Mouse (Mus musculus): ENCODE measurements around the gene Osbpl10.
A peak's percentile ranks its signal among the peaks of the same experiment; 100 is the strongest.
"Not testable (repeated sequence)": the region's sequence is repeated elsewhere in the genome, so short reads cannot be mapped to it uniquely, and the experiment has no call there.

Gene Osbpl10

DNA sequence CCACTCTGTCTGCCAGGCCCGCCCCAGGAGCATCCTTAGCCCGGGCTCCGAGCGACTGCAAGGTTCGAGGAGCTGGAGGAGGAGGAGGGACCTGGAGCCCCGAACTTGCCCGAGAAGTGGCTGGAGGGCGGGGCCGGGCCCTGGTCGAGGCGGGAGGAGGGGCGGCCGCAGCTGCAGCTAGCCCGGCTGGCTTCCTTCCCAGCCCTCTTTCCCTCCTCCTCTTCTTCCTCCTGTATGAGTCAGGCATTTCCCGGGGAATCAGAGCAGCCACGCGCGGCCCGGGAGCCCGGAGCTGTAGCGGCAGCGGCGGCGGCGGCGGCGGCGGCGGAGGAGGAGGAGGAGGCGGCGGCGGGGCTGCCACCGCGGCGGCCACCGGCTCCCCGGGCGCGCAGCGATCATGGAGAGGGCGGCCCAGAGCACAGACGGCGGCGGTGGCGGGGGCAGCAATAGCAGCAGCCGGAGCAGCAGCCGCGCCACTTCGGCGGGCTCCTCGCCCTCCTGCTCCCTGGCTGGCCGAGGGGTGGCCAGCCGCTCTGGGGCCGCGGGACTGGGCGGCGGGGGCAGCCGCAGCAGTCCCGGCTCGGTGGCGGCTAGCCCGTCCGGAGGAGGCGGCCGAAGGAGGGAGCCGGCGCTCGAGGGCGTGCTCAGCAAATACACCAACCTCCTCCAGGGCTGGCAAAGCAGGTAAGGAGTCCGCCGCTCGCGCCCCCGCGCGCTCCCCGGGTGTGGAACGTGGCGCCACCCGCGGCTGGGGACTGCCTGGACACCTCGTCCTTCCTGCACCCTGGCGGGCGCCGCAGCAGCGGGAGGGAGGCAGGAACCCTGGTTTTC lies at the start of gene Osbpl10:
Gene Osbpl10, plus strand, starts transcription at position 289 of the 831 bp plus-strand sequence.
- no peak for DNase-seq (ENCODE audit: low read depth, low spot score)

DNA sequence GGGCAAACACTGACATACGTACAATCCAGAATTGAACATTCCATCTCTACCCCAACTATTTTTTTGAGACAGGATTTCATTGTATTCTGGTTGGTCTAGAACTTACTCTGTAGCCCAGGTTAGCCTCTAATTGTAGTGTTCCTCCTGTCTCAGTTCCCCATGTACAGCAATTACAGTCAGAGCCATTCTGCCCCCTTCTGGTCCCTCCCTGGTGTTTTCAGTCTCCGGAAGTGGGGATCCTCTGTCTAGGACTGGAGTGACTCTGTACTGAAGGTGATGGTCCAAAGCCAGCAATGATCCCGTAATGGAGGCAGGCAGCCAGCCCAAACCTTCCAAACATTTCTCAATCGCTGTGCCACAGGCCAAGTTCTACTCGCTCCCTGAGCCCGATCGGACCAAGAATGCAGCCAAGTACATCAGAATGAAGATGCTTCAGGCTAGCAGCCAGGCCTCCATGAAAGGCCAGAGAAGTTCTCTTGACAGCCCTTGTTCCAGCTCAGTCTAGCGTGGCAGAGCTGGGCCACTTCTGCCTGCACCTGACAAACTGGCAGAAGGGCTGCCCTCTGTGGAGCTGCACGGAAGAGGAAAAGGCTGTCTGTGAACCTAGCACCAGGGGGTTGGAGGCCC lies 47.8 kb upstream of the Osbpl10 start:
- no peak for DNase-seq (ENCODE audit: low read depth, low spot score)

- no peak for DNase-seq (ENCODE audit: low read depth, low spot score)
These were observed 45.8 kb upstream of the Osbpl10 start for GRCm38 (mm10) chr9:114932607-114933006.

- no peak for DNase-seq (ENCODE audit: low read depth, low spot score)
These were observed 45.2 kb upstream of the Osbpl10 start for GRCm38 (mm10) chr9:114933037-114933722.

GRCm38 (mm10) chr9:114933723-114934171 lies 44.6 kb upstream of the Osbpl10 start, which contains the start of gene Gpd1l:
Gene Gpd1l, minus strand, starts transcription at chr9:114933987.
- DNase-seq (ENCODE audit: low read depth, low spot score), result peak; percentile 49

GRCm38 (mm10) chr9:114934231-114934630 lies 44.1 kb upstream of the Osbpl10 start:
- DNase-seq (ENCODE audit: low read depth, low spot score), result no peak

- DNase-seq (ENCODE audit: low read depth, low spot score), result no peak
These were observed 43.0 kb upstream of the Osbpl10 start for GRCm38 (mm10) chr9:114935321-114935720.

- DNase-seq (ENCODE audit: low read depth, low spot score), result no peak
These were observed 41.7 kb upstream of the Osbpl10 start for GRCm38 (mm10) chr9:114936687-114937086.

DNA sequence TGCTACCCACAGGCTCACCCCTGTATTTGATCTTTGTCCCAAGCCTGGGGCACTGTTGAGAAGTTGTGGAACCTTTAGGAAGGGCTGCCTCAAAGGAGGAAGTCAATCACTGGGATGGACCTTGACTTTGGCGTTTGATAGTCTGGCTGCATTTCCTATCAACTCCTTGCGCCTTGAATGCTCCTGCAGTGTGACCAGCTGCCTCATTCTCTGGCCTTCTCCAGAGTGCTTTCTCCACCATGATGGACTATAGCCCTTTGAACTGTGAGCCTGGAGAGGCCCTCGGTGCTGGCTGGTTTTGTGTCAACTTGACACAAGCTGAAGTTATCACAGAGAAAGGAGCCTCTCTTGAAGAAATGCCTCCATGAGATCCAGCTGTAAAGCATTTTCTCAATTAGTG lies 33.7 kb upstream of the Osbpl10 start:
- DNase-seq (ENCODE audit: low read depth, low spot score), result no peak

- DNase-seq (ENCODE audit: low read depth, low spot score), result no peak
These were observed 32.8 kb upstream of the Osbpl10 start for GRCm38 (mm10) chr9:114945576-114945975.

DNA sequence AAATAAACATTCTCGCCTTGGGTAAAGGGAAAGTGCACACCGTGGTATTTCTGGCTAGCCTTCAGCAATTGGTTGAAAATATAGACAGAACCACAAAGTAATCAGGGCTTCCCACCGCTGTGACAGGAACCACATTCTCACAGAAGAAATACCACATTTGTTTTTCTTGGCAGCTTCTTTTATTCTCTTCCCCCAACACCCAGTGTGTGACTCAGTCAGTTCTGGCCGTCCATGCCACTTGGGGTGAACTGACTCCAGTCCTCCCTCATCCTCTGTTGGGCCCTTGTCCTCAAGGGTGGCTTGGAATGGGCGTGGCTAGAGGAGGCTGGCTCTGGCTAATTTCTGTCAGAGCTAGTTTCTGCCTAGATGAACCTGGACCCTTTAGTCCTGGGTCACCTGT lies 30.0 kb upstream of the Osbpl10 start:
- no peak for DNase-seq (ENCODE audit: low read depth, low spot score)

DNA sequence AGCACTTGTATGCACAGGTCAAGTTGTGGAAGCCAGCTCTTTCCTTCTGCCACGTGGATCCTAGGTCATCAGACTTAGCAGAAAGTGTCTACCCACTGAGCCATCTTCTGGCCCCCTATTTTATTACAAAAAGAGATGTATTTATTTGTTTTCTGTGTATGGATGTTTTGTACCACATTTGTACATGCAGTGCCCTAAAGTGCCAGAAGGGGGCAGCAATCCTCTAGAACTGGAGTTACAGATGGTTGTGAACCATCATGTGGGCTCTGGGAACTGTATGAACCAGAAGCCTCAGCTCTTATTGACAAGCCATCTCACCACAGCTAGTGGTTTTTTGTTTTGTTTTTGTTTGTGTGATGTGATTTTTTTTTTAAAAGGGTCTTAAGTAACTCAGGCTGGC lies 25.5 kb upstream of the Osbpl10 start:
- no peak for DNase-seq (ENCODE audit: low read depth, low spot score)

GRCm38 (mm10) chr9:114955340-114955739 lies 23.0 kb upstream of the Osbpl10 start:
- DNase-seq (ENCODE audit: low read depth, low spot score), result no peak

- DNase-seq (ENCODE audit: low read depth, low spot score), result no peak
These were observed 21.4 kb upstream of the Osbpl10 start for GRCm38 (mm10) chr9:114956945-114957344.

- DNase-seq (ENCODE audit: low read depth, low spot score), result no peak
These were observed 18.2 kb upstream of the Osbpl10 start for GRCm38 (mm10) chr9:114960043-114960789.

GRCm38 (mm10) chr9:114960844-114961243 lies 17.5 kb upstream of the Osbpl10 start:
- no peak for DNase-seq (ENCODE audit: low read depth, low spot score)

DNA sequence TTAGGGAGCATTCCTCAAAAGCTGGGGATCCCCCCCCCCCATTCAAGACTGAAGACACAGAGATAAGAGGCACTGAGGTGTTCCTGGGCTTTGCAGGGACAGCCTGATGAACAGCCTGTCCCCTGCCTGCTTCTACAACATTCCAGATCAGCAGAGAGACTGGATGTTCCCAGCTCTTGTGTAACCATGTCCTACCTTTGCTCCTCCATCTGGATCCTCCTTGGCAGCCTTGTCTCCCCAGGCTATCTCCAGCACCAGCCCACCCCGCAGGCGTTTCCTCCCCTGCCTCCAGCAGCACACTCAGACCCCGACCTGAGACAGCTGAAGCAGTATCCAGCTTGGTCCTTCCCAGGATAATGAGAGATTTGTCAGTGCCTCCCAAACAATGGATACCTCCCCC lies 14.3 kb upstream of the Osbpl10 start:
- DNase-seq (ENCODE audit: low read depth, low spot score), result no peak

DNA sequence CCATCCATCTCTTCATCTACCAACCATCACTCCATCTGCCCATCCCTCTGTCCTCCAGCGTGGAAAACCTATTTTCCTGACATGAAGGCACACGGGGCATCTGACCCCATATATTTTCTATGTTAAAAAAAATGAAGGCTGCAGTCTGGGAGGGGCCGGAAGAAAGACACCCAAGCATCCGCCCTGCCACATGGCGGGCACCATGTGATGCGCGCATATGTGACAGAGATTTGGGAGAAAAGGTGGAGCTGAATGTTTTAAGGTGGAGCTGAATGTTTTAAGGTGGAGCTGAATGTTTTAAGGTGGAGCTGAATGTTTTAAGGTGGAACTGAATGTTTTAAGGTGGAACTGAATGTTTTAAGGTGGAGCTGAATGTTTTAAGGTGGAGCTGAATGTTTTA lies 12.1 kb upstream of the Osbpl10 start:
- DNase-seq (ENCODE audit: low read depth, low spot score), result not testable (repeated sequence)

- no peak for DNase-seq (ENCODE audit: low read depth, low spot score)
These were observed 698 bp upstream of the Osbpl10 start for GRCm38 (mm10) chr9:114977461-114978280.

DNA sequence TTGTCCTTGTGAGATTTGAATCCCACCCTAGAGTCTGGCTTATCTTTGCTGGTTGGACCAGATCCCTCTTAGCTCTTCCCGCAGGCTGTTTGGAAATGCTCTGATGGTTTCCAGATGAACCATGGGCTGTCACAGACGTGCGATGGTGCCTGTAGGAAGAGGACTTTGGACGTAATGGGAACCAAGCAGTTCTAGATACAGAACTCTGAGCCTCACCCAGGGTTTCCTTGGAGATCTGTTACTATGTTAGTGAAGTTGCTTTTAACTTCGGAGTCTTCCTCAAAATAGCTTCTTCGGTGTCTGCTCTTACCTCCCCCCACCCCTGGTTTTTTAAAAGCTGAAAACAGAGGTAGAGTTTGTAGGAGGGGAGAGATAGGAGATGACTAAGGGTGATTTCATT lies 1.6 kb downstream of the Osbpl10 start:
- DNase-seq (ENCODE audit: low read depth, low spot score), result no peak

All from c-Kit-negative CD71-positive TER-119-positive erythroid progenitor cells, embryonic 14.5 days (primary cell).